Mouse (Mus musculus): Measurements from ENCODE around the gene Unkl.

- TF ChIP-seq POLR2A (IDR thresholded peaks at IDR 0.05; ENCODE audit: insufficient read depth, low read depth, low read length): no peak
- TF ChIP-seq CTCF (IDR thresholded peaks at IDR 0.05; ENCODE audit: insufficient read depth, low read depth, low read length): no peak
Measured at GRCm38 (mm10) chr17:25225659-25226058, 37.5 kb downstream of the Unkl start.

Measured in olfactory bulb, adult 2 months (tissue).